Mouse (Mus musculus) MEL (cell line): ENCODE results near the gene Trim41.
A peak's percentile ranks its signal among the peaks of the same experiment; 100 is the strongest.

Experiments used
- MAZ ChIP-seq: IDR thresholded peaks from 2 replicates; pipeline ENCODE4 v1.6.1; 2012; ENCODE audit warnings: low read depth, mild to moderate bottlenecking, inconsistent platforms, low read length, improper control_type of control experiment
- NELFE ChIP-seq: IDR thresholded peaks from 2 replicates; pipeline ENCODE4 v1.6.1; 2011; ENCODE audit warnings: low read depth, low read length, improper control_type of control experiment
- TBP ChIP-seq: IDR thresholded peaks from 2 replicates; pipeline ENCODE4 v1.8.0; 2011; ENCODE audit warnings: low read depth, low read length, improper control_type of control experiment

- TF ChIP-seq MAZ (peak; percentile 71; the same call in 1 of the 2 replicates), NELFE (no peak), TBP (no peak)
These were observed 41.9 kb upstream of the Trim41 start for GRCm38 (mm10) chr11:48859014-48859413.
